Mouse (Mus musculus): ENCODE measurements at regions not wholly inside any gene's neighbourhood (a gene's known extent, or its start where the extent isn't known, plus 50 kb on each side); places are given as distances from the start of the nearest gene placed in this dataset.

GRCm38 (mm10) chr10:100741269-100741668 lies 151.0 kb downstream of the 1700017N19Rik start:
- Histone ChIP-seq H3K27me3 (ENCODE audit: control insufficient read depth, insufficient read depth, low read length) (no peaks in the 10 kb centered on the region), H3K36me3 (ENCODE audit: control insufficient read depth, insufficient read depth, low read length) (no peaks in the 10 kb centered on the region), H3K4me3 (ENCODE audit: control insufficient read depth in 1 of 2, insufficient read depth in 1 of 2, low read depth in 1 of 2, low read length in 2 of 2) (no peak overlapping the region), H3K9ac (ENCODE audit: low read length) (no peak overlapping the region), H3K9me3 (ENCODE audit: control insufficient read depth, low read length) (no peaks in the 10 kb centered on the region), H3K4me1 (ENCODE audit: control insufficient read depth in 2 of 2, insufficient read depth in 2 of 2, low read length in 2 of 2) (no peaks in the 10 kb centered on the region), H3K4me2 (ENCODE audit: low read length) (no peak overlapping the region), H3K27ac (replicated peaks in 1 of 2; ENCODE audit: control insufficient read depth in 1 of 2, insufficient read depth in 1 of 2, low read depth in 2 of 2, low read length in 2 of 2) (no peak overlapping the region)
- no peak for ATAC-seq (ENCODE audit: insufficient number of reproducible peaks, insufficient read depth, low FRiP score, low read depth)
- WGBS = 54% methylated on average over 8 of the region's 8 CpGs

- Histone ChIP-seq H3K9ac (ENCODE audit: low read length) (no peak overlapping the region), H3K27me3 (ENCODE audit: control insufficient read depth, insufficient read depth, low read length) (no peaks in the 10 kb centered on the region), H3K36me3 (ENCODE audit: control insufficient read depth, insufficient read depth, low read length) (no peaks in the 10 kb centered on the region), H3K4me1 (ENCODE audit: control insufficient read depth in 2 of 2, insufficient read depth in 2 of 2, low read length in 2 of 2) (no peaks in the 10 kb centered on the region), H3K9me3 (ENCODE audit: control insufficient read depth, low read length) (no peaks in the 10 kb centered on the region), H3K4me3 (ENCODE audit: control insufficient read depth in 1 of 2, insufficient read depth in 1 of 2, low read depth in 1 of 2, low read length in 2 of 2) (no peak overlapping the region), H3K4me2 (ENCODE audit: low read length) (peak overlapping the region; percentile 24), H3K27ac (replicated peaks in 1 of 2; ENCODE audit: control insufficient read depth in 1 of 2, insufficient read depth in 1 of 2, low read depth in 2 of 2, low read length in 2 of 2) (no peak overlapping the region)
- 9% methylated on average over 7 of the region's 7 CpGs for WGBS
- ATAC-seq (ENCODE audit: insufficient number of reproducible peaks, insufficient read depth, low FRiP score, low read depth) = no peak
Measured at GRCm38 (mm10) chr10:100742065-100742464, 151.8 kb downstream of the 1700017N19Rik start.

- Histone ChIP-seq H3K36me3 (ENCODE audit: control insufficient read depth, insufficient read depth, low read length) (no peaks in the 10 kb centered on the region), H3K4me1 (ENCODE audit: control insufficient read depth in 2 of 2, insufficient read depth in 2 of 2, low read length in 2 of 2) (no peaks in the 10 kb centered on the region), H3K27me3 (ENCODE audit: control insufficient read depth, insufficient read depth, low read length) (no peaks in the 10 kb centered on the region), H3K9ac (ENCODE audit: low read length) (no peak overlapping the region), H3K9me3 (ENCODE audit: control insufficient read depth, low read length) (no peaks in the 10 kb centered on the region), H3K4me2 (ENCODE audit: low read length) (no peak overlapping the region), H3K27ac (replicated peaks in 1 of 2; ENCODE audit: control insufficient read depth in 1 of 2, insufficient read depth in 1 of 2, low read depth in 2 of 2, low read length in 2 of 2) (no peak overlapping the region), H3K4me3 (ENCODE audit: control insufficient read depth in 1 of 2, insufficient read depth in 1 of 2, low read depth in 1 of 2, low read length in 2 of 2) (no peak overlapping the region)
- WGBS = 85% methylated on average over 7 of the region's 7 CpGs
- ATAC-seq (ENCODE audit: insufficient number of reproducible peaks, insufficient read depth, low FRiP score, low read depth) = no peak
Measured at GRCm38 (mm10) chr10:100746151-100746550, 155.9 kb downstream of the 1700017N19Rik start.

DNA sequence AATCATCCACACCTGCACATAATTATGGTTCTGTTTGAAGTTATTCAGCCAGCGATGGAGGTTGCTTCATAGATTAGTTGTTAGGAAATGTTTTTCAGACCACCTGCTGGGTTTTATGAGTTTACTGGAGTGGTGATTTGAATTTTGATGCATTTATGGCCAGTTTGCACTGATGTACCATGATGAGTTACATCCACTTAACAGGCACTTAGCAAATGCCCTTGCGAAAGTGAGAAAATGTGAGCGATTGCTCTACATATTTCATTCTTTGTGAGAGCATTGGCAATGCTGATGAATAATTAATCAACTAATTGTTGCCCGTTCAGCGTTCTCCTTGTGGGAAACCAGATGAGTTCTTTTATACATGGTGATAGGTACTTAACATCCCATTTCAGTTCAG lies 164.7 kb downstream of the 1700017N19Rik start:
- no peak for ATAC-seq (ENCODE audit: insufficient number of reproducible peaks, insufficient read depth, low FRiP score, low read depth)
- no peak overlapping the region for H3K27ac ChIP-seq (replicated peaks in 1 of 2; ENCODE audit: control insufficient read depth in 1 of 2, insufficient read depth in 1 of 2, low read depth in 2 of 2, low read length in 2 of 2)

DNA sequence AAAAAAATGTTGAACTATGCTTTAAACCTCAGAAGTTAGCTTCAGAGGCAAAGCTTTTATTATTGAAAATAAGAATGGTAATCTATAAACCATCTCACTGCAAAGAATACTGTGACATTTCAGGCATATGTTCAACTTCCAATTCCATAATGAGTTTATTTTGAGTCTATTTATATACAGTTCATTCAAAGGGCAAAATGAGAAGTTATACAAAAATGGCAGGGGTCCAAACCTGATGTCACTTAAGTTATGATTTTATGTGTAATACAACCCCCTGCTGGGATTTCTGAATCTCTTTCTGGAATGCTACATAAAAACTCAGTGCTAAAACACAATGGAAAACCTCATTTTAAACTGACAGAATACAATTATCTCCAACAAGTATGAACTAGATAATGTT lies 184.0 kb downstream of the 1700017N19Rik start:
- H3K36me3 ChIP-seq (ENCODE audit: control insufficient read depth, insufficient read depth, low read length) = no peaks in the 10 kb centered on the region
- no peak overlapping the region for H3K4me3 ChIP-seq (ENCODE audit: control insufficient read depth in 1 of 2, insufficient read depth in 1 of 2, low read depth in 1 of 2, low read length in 2 of 2)
- no peak for ATAC-seq (ENCODE audit: insufficient number of reproducible peaks, insufficient read depth, low FRiP score, low read depth)
- H3K27ac ChIP-seq (replicated peaks in 1 of 2; ENCODE audit: control insufficient read depth in 1 of 2, insufficient read depth in 1 of 2, low read depth in 2 of 2, low read length in 2 of 2) = no peak overlapping the region
- H3K9ac ChIP-seq (ENCODE audit: low read length) = no peak overlapping the region
- no peak overlapping the region for H3K4me2 ChIP-seq (ENCODE audit: low read length)
- H3K4me1 ChIP-seq (ENCODE audit: control insufficient read depth in 2 of 2, insufficient read depth in 2 of 2, low read length in 2 of 2) = no peaks in the 10 kb centered on the region
- no peaks in the 10 kb centered on the region for H3K27me3 ChIP-seq (ENCODE audit: control insufficient read depth, insufficient read depth, low read length)
- no peaks in the 10 kb centered on the region for H3K9me3 ChIP-seq (ENCODE audit: control insufficient read depth, low read length)

More for the DNA sequence above, 164.7 kb downstream of the 1700017N19Rik start:
- H3K36me3 ChIP-seq (ENCODE audit: control insufficient read depth, insufficient read depth, low read length) = no peaks in the 10 kb centered on the region
- H3K4me3 ChIP-seq (ENCODE audit: control insufficient read depth in 1 of 2, insufficient read depth in 1 of 2, low read depth in 1 of 2, low read length in 2 of 2) = no peak overlapping the region
- no peaks in the 10 kb centered on the region for H3K4me1 ChIP-seq (ENCODE audit: control insufficient read depth in 2 of 2, insufficient read depth in 2 of 2, low read length in 2 of 2)
- H3K27me3 ChIP-seq (ENCODE audit: control insufficient read depth, insufficient read depth, low read length) = no peaks in the 10 kb centered on the region
- H3K9me3 ChIP-seq (ENCODE audit: control insufficient read depth, low read length) = no peaks in the 10 kb centered on the region
- WGBS = 92% methylated on average over 5 of the region's 5 CpGs
- no peak overlapping the region for H3K9ac ChIP-seq (ENCODE audit: low read length)
- H3K4me2 ChIP-seq (ENCODE audit: low read length) = no peak overlapping the region

DNA sequence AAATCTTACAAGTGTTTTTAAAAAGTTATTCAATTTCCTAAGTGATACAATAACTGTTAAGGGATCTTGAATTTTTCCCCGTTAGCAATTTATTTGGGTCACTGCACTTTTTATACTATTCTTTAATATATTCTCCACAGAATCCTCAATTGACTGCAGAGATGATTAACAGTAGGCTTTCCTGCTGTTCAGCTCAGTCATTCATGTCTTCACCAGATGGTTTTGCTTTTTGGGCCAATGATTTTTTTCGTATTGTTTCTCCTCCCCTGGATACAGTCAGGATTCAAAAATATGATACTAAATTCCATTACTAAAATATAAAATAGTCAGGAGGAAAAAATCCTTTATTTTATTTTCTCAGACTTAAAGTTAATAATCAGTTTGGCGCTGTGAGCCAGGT lies 201.9 kb downstream of the 1700017N19Rik start:
- WGBS = 68% methylated on average over 3 of the region's 3 CpGs
- Histone ChIP-seq H3K4me3 (ENCODE audit: control insufficient read depth in 1 of 2, insufficient read depth in 1 of 2, low read depth in 1 of 2, low read length in 2 of 2) (no peak overlapping the region), H3K27ac (replicated peaks in 1 of 2; ENCODE audit: control insufficient read depth in 1 of 2, insufficient read depth in 1 of 2, low read depth in 2 of 2, low read length in 2 of 2) (no peak overlapping the region), H3K4me1 (ENCODE audit: control insufficient read depth in 2 of 2, insufficient read depth in 2 of 2, low read length in 2 of 2) (no peaks in the 10 kb centered on the region), H3K9me3 (ENCODE audit: control insufficient read depth, low read length) (no peaks in the 10 kb centered on the region), H3K4me2 (ENCODE audit: low read length) (no peak overlapping the region), H3K36me3 (ENCODE audit: control insufficient read depth, insufficient read depth, low read length) (no peaks in the 10 kb centered on the region), H3K9ac (ENCODE audit: low read length) (no peak overlapping the region), H3K27me3 (ENCODE audit: control insufficient read depth, insufficient read depth, low read length) (no peaks in the 10 kb centered on the region)
- no peak for ATAC-seq (ENCODE audit: insufficient number of reproducible peaks, insufficient read depth, low FRiP score, low read depth)

DNA sequence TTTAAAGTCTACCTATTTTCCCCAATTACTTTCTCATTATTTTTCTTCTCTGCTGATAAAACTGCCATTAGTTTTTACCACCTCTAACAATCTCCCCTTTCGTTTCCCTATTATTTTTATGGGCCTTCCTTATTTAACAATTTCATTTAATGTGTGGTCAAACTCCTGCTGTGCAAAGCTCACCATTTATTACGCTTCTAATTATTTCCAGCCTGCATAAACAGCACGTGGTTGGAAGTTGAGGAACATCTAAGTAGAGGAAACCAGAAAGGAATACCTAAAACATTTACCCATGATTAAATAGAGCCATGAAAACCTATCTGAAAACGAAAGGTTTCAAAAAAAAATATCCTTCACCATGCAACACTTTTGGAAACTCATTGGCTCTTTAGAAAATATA lies 202.3 kb downstream of the 1700017N19Rik start:
- Histone ChIP-seq H3K9me3 (ENCODE audit: control insufficient read depth, low read length) (no peaks in the 10 kb centered on the region), H3K4me3 (ENCODE audit: control insufficient read depth in 1 of 2, insufficient read depth in 1 of 2, low read depth in 1 of 2, low read length in 2 of 2) (no peak overlapping the region), H3K27ac (replicated peaks in 1 of 2; ENCODE audit: control insufficient read depth in 1 of 2, insufficient read depth in 1 of 2, low read depth in 2 of 2, low read length in 2 of 2) (no peak overlapping the region), H3K27me3 (ENCODE audit: control insufficient read depth, insufficient read depth, low read length) (no peaks in the 10 kb centered on the region), H3K4me1 (ENCODE audit: control insufficient read depth in 2 of 2, insufficient read depth in 2 of 2, low read length in 2 of 2) (no peaks in the 10 kb centered on the region), H3K9ac (ENCODE audit: low read length) (no peak overlapping the region), H3K36me3 (ENCODE audit: control insufficient read depth, insufficient read depth, low read length) (no peaks in the 10 kb centered on the region), H3K4me2 (ENCODE audit: low read length) (no peak overlapping the region)
- WGBS = 66% methylated on average over 4 of the region's 4 CpGs
- no peak for ATAC-seq (ENCODE audit: insufficient number of reproducible peaks, insufficient read depth, low FRiP score, low read depth)

GRCm38 (mm10) chr10:100795215-100795972 lies 205.1 kb downstream of the 1700017N19Rik start:
- no peaks in the 10 kb centered on the region for H3K36me3 ChIP-seq (ENCODE audit: control insufficient read depth, insufficient read depth, low read length)

More at GRCm38 (mm10) chr10:100795215-100795972, 205.1 kb downstream of the 1700017N19Rik start:
- Histone ChIP-seq H3K4me3 (ENCODE audit: control insufficient read depth in 1 of 2, insufficient read depth in 1 of 2, low read depth in 1 of 2, low read length in 2 of 2) (no peak overlapping the region), H3K4me2 (ENCODE audit: low read length) (no peak overlapping the region), H3K27me3 (ENCODE audit: control insufficient read depth, insufficient read depth, low read length) (no peaks in the 10 kb centered on the region), H3K9ac (ENCODE audit: low read length) (no peak overlapping the region), H3K4me1 (ENCODE audit: control insufficient read depth in 2 of 2, insufficient read depth in 2 of 2, low read length in 2 of 2) (no peaks in the 10 kb centered on the region), H3K27ac (replicated peaks in 1 of 2; ENCODE audit: control insufficient read depth in 1 of 2, insufficient read depth in 1 of 2, low read depth in 2 of 2, low read length in 2 of 2) (no peak overlapping the region), H3K9me3 (ENCODE audit: control insufficient read depth, low read length) (no peaks in the 10 kb centered on the region)
- 71% methylated on average over 6 of the region's 6 CpGs for WGBS
- ATAC-seq (ENCODE audit: insufficient number of reproducible peaks, insufficient read depth, low FRiP score, low read depth) = no peak
